Mouse (Mus musculus) liver, embryonic 14.5 days (tissue): ENCODE measurements around the gene Cachd1.

ENCODE experiments used
- CTCF ChIP-seq: IDR thresholded peaks from 2 replicates; pipeline ENCODE4 v1.5.1; 2016; ENCODE audit warnings: antibody characterized with exemption, low read depth, control low read depth
- EP300 ChIP-seq: IDR thresholded peaks from 2 replicates; pipeline ENCODE4 v1.6.1; 2016; ENCODE audit warnings: antibody characterized with exemption, low read depth

DNA sequence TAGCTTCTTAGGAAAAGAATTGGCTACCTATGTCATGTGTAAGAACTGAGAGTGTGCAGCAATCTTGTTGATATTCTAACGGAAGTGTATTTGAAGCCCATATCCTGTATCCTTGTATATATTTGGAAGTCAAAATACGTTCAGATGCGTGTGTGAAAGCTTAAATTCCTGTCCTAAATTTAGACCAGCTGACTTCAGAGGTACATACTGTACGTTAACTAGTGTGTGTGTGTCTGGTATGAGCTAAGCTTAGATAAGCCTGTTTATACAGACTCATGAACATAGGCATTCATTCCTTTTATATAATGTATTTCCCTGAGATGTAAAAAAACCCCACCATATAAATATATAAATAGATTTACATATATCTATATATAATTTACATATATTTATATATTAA, 103.6 kb downstream of the Cachd1 start:
- TF ChIP-seq EP300 = no peak
- TF ChIP-seq CTCF = no peak
